Mouse (Mus musculus) kidney, adult 2 months (tissue): ENCODE results near the gene Per1. TPM values are rescaled to one million over a fixed set of nuclear protein-coding genes. Genes with fewer than 3 reads are reported as not detected.

ENCODE experiments used
- DNase-seq: peaks from one replicate; pipeline ENCODE4 v3.0.0; 2021
- H3K27ac ChIP-seq: fragments of 200-500 bp; 2 replicates; pipeline ENCODE4 v1.5.1; 2012; ENCODE audit warnings: low read depth, low read length, control low read depth, inconsistent platforms; ENCODE audit not compliant: insufficient read depth
- H3K27me3 ChIP-seq: fragments of 200-500 bp; replicated peaks from 2 replicates; pipeline ENCODE4 v1.6.1; 2012; ENCODE audit warnings: mild to moderate bottlenecking, moderate library complexity, low read length, inconsistent platforms; ENCODE audit not compliant: control insufficient read depth, insufficient read depth
- H3K36me3 ChIP-seq: fragments of 200-500 bp; 2 replicates; pipeline ENCODE4 v1.6.1; 2012; ENCODE audit warnings: mild to moderate bottlenecking, moderate library complexity, low read length, inconsistent platforms; ENCODE audit not compliant: control insufficient read depth, insufficient read depth
- H3K4me1 ChIP-seq: fragments of 200-500 bp; 2 replicates; pipeline ENCODE4 v1.6.1; 2011; ENCODE audit warnings: low read length; ENCODE audit not compliant: control insufficient read depth, insufficient read depth
- H3K4me3 ChIP-seq: fragments of 200-500 bp; 2 replicates; pipeline ENCODE4 v1.5.1; 2011; ENCODE audit warnings: mild to moderate bottlenecking, low read depth, low read length, control low read depth; ENCODE audit not compliant: insufficient read depth
- CTCF ChIP-seq: fragments of 200-500 bp; conservative IDR thresholded peaks from 2 replicates; pipeline ENCODE4 v1.5.1; 2011; ENCODE audit warnings: low read depth, mild to moderate bottlenecking, control low read depth, low read length, moderate library complexity, mixed read lengths; ENCODE audit not compliant: insufficient read depth, insufficient read length
- POLR2A ChIP-seq: fragments of 200-500 bp; IDR thresholded peaks from one replicate; pipeline ENCODE4 v1.6.1; 2011; ENCODE audit warnings: low read depth, low read length, control low read depth
- WGBS: fragments of 180-500 bp; shearing (Covaris S2); methylation state at CpG from one replicate; pipeline ENCODE4 v1.1.7; 2018; 5-methylcytosine and 5-hydroxymethylcytosine counted together
- polyA plus RNA-seq: library from polyadenylated mRNA; depleted of rRNA; stranded (reverse); fragments of >200 nt; gene quantifications from 2 replicates; pipeline ENCODE4 v1.2.3, GENCODE M21; 2012

The Per1 gene
- polyA plus RNA-seq, 1 experiment: 13.5 TPM

DNA sequence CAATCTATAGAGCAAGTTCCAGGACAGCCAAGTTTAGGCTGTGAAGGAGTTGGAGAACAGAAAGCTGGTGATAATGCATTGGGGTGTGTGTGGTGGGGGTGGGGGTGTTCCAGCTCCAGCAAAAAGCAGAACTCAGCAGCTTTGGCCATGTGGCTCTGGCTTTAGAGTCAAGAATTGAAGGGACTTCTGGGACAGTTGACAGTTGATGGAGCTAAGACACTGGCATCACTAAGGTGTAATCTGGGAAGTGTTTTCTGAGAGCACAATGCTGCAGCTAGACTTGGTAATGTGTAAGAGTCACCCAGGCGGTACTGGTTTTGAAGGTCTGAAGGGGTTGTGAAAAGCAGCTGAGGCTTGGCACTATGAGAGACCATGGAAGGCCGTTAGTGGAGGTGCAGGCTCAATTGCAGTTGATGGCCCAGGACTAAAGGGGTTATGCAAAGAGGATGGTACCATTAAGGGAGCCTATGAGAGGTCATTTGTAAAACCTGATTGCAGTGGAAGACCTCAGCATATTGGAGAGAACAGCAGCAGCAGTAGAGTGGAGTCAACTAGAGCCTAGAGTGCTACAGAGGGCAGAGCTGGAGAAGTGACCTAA is 42.1 kb upstream of the Per1 start:
- Histone ChIP-seq H3K4me1 (no peaks in the 10 kb centered on the region), H3K36me3 (no peaks in the 10 kb centered on the region), H3K4me3 (no peak overlapping the region), H3K27ac (no peak overlapping the region), H3K27me3 (no peaks in the 10 kb centered on the region)
- no peak for TF ChIP-seq POLR2A
- TF ChIP-seq CTCF: no peak
- DNase-seq: no peak
- WGBS: 75% methylated on average over 2 of the region's 2 CpGs

DNA sequence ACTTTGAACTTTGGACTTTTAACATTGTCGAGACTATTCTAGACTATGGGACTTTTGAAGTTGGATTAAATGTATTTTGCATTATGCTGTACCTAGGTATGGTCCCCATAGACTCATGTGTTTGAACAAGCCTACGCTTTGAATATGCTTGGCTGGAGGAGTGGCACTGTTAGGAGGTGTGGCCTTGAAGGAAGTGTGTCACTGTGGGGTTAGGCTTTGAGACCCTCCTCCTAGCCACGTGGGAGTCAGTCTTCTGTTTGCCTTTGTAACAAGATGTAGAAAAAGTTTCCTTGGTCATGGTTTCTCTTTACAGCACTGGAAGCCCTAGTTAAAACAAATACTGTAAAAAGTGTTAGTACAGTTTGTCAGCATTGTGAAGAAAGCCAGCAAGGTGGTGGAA is 41.2 kb upstream of the Per1 start:
- Histone ChIP-seq H3K36me3 (no peaks in the 10 kb centered on the region), H3K4me1 (no peaks in the 10 kb centered on the region), H3K4me3 (no peak overlapping the region), H3K27me3 (no peaks in the 10 kb centered on the region), H3K27ac (no peak overlapping the region)
- no peak for TF ChIP-seq POLR2A
- TF ChIP-seq CTCF: no peak
- WGBS: 57% methylated on average over 3 of the region's 3 CpGs
- DNase-seq: no peak

DNA sequence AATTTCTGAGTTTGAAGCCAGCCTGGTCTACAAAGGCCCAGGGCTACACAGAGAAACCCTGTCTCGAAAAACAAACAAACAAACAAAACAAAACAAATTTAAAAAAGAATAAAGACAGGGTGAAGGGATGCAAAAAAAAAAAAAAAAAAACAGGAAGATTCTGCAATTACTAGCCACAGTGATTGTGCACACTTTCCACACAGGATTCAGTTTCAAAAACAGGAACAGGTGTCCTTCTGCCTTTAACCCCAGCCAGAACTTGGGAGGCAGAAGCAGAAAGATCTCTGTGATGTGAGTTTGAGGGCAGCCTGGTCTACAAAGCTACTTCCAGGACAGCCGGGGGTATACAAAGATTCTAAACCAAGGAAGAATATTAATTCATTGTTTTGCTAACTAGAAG is 36.8 kb upstream of the Per1 start:
- no peak for TF ChIP-seq POLR2A
- no peak for TF ChIP-seq CTCF
- 58% methylated on average over 2 of the region's 2 CpGs for WGBS

DNA sequence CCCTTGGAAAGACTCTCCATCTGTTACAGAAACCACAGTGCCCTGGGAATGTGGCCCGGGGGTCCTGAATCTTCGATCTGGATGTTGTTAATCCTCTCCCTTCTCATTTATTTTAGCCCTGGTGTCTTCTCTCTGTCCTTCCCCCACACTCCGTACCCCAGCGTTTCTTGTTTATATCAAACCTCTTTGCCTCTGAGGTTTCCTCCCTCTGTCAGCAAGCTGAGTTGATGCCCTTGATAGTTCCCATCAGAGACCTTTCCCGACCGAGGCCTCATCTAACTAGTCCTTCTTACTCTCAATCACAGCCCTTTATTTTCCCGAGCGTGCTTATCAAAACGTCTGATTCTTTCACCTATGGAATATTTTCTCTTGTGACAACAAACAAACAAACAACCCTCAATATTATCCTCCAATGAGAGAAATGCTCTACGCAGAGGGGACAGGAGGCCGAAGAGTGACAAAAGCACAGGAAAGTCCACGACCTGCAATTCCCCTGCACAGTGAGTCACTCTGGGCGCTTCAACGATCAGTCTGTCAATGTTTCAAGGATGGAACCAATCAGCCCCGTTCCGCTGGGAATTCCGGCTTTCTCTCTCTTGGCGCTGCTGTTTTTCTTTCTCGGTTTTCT is 36.2 kb upstream of the Per1 start:
- peaks cover 4% of the 10 kb centered on the region for H3K4me1 ChIP-seq
- under 1% methylated on average over 19 of the region's 19 CpGs for WGBS
- DNase-seq: peak; percentile 22
- no peaks in the 10 kb centered on the region for H3K27me3 ChIP-seq
- H3K4me3 ChIP-seq: peak overlapping the region; percentile 79
- H3K36me3 ChIP-seq: no peaks in the 10 kb centered on the region
- no peak for TF ChIP-seq POLR2A
- no peak for TF ChIP-seq CTCF
- H3K27ac ChIP-seq: peak overlapping the region; percentile 85

More for the DNA sequence above, 36.8 kb upstream of the Per1 start:
- Histone ChIP-seq H3K4me3 (peak overlapping the region; percentile 79; the same call in 1 of the 2 replicates), H3K27me3 (no peaks in the 10 kb centered on the region), H3K27ac (no peak overlapping the region; the same call in 1 of the 2 replicates), H3K36me3 (no peaks in the 10 kb centered on the region), H3K4me1 (peaks cover 4% of the 10 kb centered on the region)
- DNase-seq: no peak

DNA sequence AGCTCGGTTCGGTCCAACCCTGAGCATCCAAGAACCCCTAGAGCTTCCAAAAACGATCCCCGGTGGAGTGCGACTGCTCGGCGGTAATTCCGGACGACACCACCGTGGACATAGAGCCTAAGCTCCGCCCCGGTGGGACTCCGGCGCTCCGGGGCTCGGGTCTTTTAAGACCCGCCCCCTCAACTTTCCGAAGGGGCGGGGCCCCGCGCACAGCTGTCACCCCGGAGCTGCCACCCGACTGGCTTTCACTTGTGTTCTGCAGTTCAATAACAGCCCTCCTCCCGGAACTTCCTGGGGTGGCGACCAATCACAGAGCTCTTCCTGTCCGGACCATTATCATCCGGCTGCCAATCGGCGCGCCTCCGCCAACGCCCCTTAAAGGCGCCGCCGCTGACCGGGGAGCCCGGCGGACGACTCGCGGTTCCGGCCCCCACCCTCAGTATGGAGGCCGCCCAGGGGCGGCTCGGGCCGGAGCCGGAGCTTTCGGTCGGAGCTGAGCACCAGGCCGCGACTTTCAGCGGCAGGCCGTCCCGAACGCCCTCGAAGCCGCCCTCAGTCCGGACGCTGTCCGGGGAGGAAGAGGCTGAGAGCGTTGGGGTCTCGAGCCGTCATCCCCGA is 35.6 kb upstream of the Per1 start, which contains the start of gene Borcs6:
Gene Borcs6 (plus strand): TSS at position 361 of the 618 bp plus-strand sequence.
- H3K27me3 ChIP-seq: no peaks in the 10 kb centered on the region
- peak; percentile 99 for DNase-seq
- peak within 1 kb of the TSS; percentile 79 for H3K4me3 ChIP-seq
- under 1% methylated on average over 64 of the region's 64 CpGs for WGBS
- H3K4me1 ChIP-seq: peaks cover 10% of the 10 kb centered on the region
- TF ChIP-seq CTCF: no peak
- peak; percentile 57 for TF ChIP-seq POLR2A
- H3K36me3 ChIP-seq: no peaks in the 10 kb centered on the region
- peak within 1 kb of the TSS; percentile 85 for H3K27ac ChIP-seq

DNA sequence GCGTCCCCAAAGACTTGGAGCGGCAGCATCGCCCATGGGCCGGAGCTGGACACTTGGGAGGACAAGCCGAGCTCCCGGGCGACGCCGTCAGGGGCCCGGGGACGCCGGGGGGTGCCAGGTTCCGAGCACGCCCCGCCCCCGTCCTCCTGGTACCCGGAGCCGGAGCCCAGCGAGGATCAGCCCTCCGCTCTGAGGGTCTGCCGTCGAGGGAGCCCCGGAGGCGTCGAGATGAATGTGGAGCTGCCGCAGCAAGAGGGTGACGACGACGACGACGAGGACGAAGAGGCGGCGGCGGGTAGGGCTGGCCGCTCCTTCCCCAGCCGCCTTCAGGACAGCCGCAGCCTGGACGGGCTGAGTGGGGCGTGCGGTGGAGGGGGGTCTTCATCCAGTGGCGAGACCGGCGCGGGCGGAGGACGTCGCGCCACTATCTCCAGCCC is 35.0 kb upstream of the Per1 start:
- DNase-seq: no peak
- H3K36me3 ChIP-seq: no peaks in the 10 kb centered on the region
- H3K4me3 ChIP-seq: peak overlapping the region; percentile 62
- peaks cover 12% of the 10 kb centered on the region for H3K4me1 ChIP-seq
- no peaks in the 10 kb centered on the region for H3K27me3 ChIP-seq
- no peak for TF ChIP-seq POLR2A
- no peak for TF ChIP-seq CTCF
- H3K27ac ChIP-seq: peak overlapping the region; percentile 74
- under 1% methylated on average over 49 of the region's 49 CpGs for WGBS
